Mouse (Mus musculus): ENCODE measurements around the gene Grin2b. TPM values are rescaled to one million over a fixed set of nuclear protein-coding genes. Genes with fewer than 3 reads are reported as not detected.
A peak's percentile ranks its signal among the peaks of the same experiment; 100 is the strongest.

The Grin2b gene
- total and polyA plus RNA-seq, 2 experiments = 0.01 to 0.09 TPM

DNA sequence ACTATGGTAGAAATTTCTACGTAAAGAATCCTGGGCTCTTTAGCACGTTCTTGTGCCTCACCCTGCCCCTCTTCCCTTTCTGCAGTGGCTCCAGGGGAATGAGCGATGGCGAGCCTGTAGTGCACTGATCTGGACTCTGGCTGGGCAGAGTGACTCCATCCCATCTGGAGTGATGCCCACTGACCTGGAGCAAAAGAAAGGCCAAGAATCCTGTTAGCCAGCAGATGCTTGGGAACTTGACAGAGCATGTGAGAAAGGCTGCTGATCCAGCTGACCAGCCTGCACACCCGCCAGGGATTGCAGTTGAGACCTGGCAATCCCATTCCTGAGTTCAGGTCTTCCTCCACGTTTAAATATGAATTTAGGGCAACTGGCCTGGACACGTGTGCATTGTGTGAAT is 178.6 kb downstream of the Grin2b start:
- TF ChIP-seq POLR2A (IDR thresholded peaks at IDR 0.05; ENCODE audit: extremely low read depth, insufficient read depth, low read length) (no peak), CTCF (IDR thresholded peaks at IDR 0.05; ENCODE audit: low read depth, low read length) (no peak)
- WGBS = 66% methylated on average over 7 of the region's 7 CpGs
- peak; percentile 60 for DNase-seq (ENCODE audit: extremely low read depth, low read depth, low spot score)
- Histone ChIP-seq H3K36me3 (ENCODE audit: control insufficient read depth, insufficient read depth, low read length) (no peaks in the 10 kb centered on the region), H3K4me3 (ENCODE audit: insufficient read depth, low read depth, low read length) (no peak overlapping the region), H3K4me1 (ENCODE audit: control insufficient read depth, insufficient read depth, low read length) (no peaks in the 10 kb centered on the region), H3K27ac (replicated peaks; ENCODE audit: insufficient read depth, low read depth, low read length) (no peak overlapping the region), H3K27me3 (ENCODE audit: control insufficient read depth, insufficient read depth, low read length) (no peaks in the 10 kb centered on the region), H3K79me2 (ENCODE audit: control insufficient read depth, insufficient read depth, low read length) (no peaks in the 10 kb centered on the region), H3K9ac (ENCODE audit: low read depth, low read length) (no peak overlapping the region)

DNA sequence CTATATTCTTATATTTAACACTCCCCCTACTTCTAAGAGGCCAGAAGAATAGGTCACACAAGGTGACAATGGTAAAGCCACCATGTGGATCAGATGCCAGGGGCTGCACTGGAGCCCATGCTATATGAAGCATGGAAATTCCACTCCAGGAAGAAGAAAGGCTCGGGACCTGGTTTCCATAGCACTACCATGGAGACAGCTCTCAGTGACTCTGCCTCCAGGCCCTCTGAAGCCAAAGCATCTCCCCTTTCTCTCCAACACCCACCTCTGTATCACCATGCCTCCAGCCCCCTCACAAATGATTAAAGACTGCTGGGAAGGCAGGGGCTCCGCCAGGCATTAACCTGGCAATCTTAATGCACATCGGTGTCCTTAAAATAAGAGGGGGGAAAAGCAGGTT is 179.4 kb downstream of the Grin2b start:
- Histone ChIP-seq H3K4me3 (ENCODE audit: insufficient read depth, low read depth, low read length) (no peak overlapping the region), H3K9ac (ENCODE audit: low read depth, low read length) (no peak overlapping the region), H3K36me3 (ENCODE audit: control insufficient read depth, insufficient read depth, low read length) (no peaks in the 10 kb centered on the region), H3K79me2 (ENCODE audit: control insufficient read depth, insufficient read depth, low read length) (no peaks in the 10 kb centered on the region), H3K27ac (replicated peaks; ENCODE audit: insufficient read depth, low read depth, low read length) (no peak overlapping the region), H3K4me1 (ENCODE audit: control insufficient read depth, insufficient read depth, low read length) (no peaks in the 10 kb centered on the region), H3K27me3 (ENCODE audit: control insufficient read depth, insufficient read depth, low read length) (no peaks in the 10 kb centered on the region)
- TF ChIP-seq POLR2A (IDR thresholded peaks at IDR 0.05; ENCODE audit: extremely low read depth, insufficient read depth, low read length) (no peak), CTCF (IDR thresholded peaks at IDR 0.05; ENCODE audit: low read depth, low read length) (no peak)
- no peak for DNase-seq (ENCODE audit: extremely low read depth, low read depth, low spot score)
- WGBS = 81% methylated on average over 3 of the region's 3 CpGs

DNA sequence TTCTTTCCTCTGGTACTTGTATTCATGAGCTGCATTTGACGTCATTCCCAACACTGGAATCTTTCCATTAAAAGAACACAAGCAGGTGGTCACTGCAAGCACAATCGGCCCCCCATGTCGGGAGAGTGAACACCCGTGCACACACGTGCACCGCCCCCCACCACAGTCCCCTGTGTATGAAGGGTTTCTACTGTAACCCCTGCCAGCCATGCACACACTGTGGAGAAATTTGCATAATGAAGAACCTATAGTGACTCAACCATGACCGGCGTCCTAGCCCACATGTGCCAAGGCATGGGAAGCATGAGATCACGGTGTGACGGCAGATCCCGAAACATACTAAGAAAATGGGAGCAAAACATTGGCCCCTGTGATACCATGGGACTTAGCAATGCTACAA is 179.9 kb downstream of the Grin2b start:
- H3K27ac ChIP-seq (replicated peaks; ENCODE audit: insufficient read depth, low read depth, low read length) = no peak overlapping the region
- no peak for DNase-seq (ENCODE audit: extremely low read depth, low read depth, low spot score)
- H3K4me1 ChIP-seq (ENCODE audit: control insufficient read depth, insufficient read depth, low read length) = no peaks in the 10 kb centered on the region
- TF ChIP-seq POLR2A (IDR thresholded peaks at IDR 0.05; ENCODE audit: extremely low read depth, insufficient read depth, low read length) = no peak
- no peak for TF ChIP-seq CTCF (IDR thresholded peaks at IDR 0.05; ENCODE audit: low read depth, low read length)
- no peak overlapping the region for H3K4me3 ChIP-seq (ENCODE audit: insufficient read depth, low read depth, low read length)
- no peak overlapping the region for H3K9ac ChIP-seq (ENCODE audit: low read depth, low read length)
- H3K79me2 ChIP-seq (ENCODE audit: control insufficient read depth, insufficient read depth, low read length) = no peaks in the 10 kb centered on the region
- WGBS = 92% methylated on average over 11 of the region's 11 CpGs
- no peaks in the 10 kb centered on the region for H3K36me3 ChIP-seq (ENCODE audit: control insufficient read depth, insufficient read depth, low read length)
- H3K27me3 ChIP-seq (ENCODE audit: control insufficient read depth, insufficient read depth, low read length) = no peaks in the 10 kb centered on the region

DNA sequence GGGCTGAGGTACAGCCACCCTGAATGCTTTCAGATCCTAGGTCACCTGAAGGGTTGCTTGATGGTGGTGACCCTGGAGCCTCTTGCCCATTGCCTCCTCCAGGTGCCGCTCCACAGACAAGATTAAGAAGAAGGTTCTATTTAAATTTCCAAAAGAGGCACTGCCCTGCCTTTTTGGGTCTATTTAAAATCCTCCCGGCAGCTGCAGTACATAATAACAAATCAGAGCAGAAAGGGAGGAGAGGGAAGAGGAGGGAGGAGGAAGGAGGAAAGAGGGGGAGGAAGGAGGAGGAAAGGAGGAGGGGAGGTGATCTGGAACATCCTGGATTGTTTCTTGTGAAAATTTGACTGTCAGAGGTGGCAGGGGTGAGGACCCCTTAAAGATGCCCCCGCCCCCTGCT is 197.2 kb downstream of the Grin2b start:
- TF ChIP-seq CTCF (IDR thresholded peaks at IDR 0.05; ENCODE audit: low read depth, low read length) (no peak), POLR2A (IDR thresholded peaks at IDR 0.05; ENCODE audit: extremely low read depth, insufficient read depth, low read length) (no peak)
- Histone ChIP-seq H3K27me3 (ENCODE audit: control insufficient read depth, insufficient read depth, low read length) (no peaks in the 10 kb centered on the region), H3K27ac (replicated peaks; ENCODE audit: insufficient read depth, low read depth, low read length) (no peak overlapping the region), H3K4me3 (ENCODE audit: insufficient read depth, low read depth, low read length) (no peak overlapping the region), H3K36me3 (ENCODE audit: control insufficient read depth, insufficient read depth, low read length) (no peaks in the 10 kb centered on the region), H3K79me2 (ENCODE audit: control insufficient read depth, insufficient read depth, low read length) (no peaks in the 10 kb centered on the region), H3K9ac (ENCODE audit: low read depth, low read length) (no peak overlapping the region), H3K4me1 (ENCODE audit: control insufficient read depth, insufficient read depth, low read length) (no peaks in the 10 kb centered on the region)
- no peak for DNase-seq (ENCODE audit: extremely low read depth, low read depth, low spot score)
- 76% methylated on average over 3 of the region's 3 CpGs for WGBS

GRCm38 (mm10) chr6:135972481-135972880 is 200.8 kb downstream of the Grin2b start:
- Histone ChIP-seq H3K4me3 (ENCODE audit: insufficient read depth, low read depth, low read length) (no peak overlapping the region), H3K27me3 (ENCODE audit: control insufficient read depth, insufficient read depth, low read length) (0 out of 2 replicates have a peak, but pooled peaks cover 3% of the 10 kb centered on the region), H3K9ac (ENCODE audit: low read depth, low read length) (no peak overlapping the region), H3K27ac (replicated peaks; ENCODE audit: insufficient read depth, low read depth, low read length) (no peak overlapping the region), H3K4me1 (ENCODE audit: control insufficient read depth, insufficient read depth, low read length) (no peaks in the 10 kb centered on the region), H3K36me3 (ENCODE audit: control insufficient read depth, insufficient read depth, low read length) (no peaks in the 10 kb centered on the region), H3K79me2 (ENCODE audit: control insufficient read depth, insufficient read depth, low read length) (no peaks in the 10 kb centered on the region)
- WGBS = 60% methylated on average over 9 of the region's 9 CpGs
- TF ChIP-seq POLR2A (IDR thresholded peaks at IDR 0.05; ENCODE audit: extremely low read depth, insufficient read depth, low read length) (no peak), CTCF (IDR thresholded peaks at IDR 0.05; ENCODE audit: low read depth, low read length) (no peak)
- no peak for DNase-seq (ENCODE audit: extremely low read depth, low read depth, low spot score)

DNA sequence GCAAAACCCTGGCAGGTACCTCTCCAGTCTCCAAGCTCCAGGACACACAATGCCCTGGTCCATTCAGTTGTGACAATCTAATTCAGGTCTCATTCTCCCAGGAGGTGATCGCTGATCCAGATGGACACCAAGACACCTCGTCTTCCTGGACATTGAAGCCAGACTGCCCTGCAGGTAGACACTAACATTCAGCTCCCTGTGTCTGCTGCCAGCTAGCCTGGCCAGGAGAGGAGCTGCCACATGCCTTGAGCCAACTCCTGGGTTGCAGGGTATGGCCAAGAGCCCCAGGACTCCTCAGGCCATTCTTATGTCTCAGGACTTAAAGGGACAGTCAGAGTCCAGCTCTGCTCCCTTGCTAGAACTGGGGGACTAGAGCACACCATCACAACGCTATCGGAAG is 201.8 kb downstream of the Grin2b start:
- no peak overlapping the region for H3K27ac ChIP-seq (replicated peaks; ENCODE audit: insufficient read depth, low read depth, low read length)
- H3K27me3 ChIP-seq (ENCODE audit: control insufficient read depth, insufficient read depth, low read length) = 0 out of 2 replicates have a peak, but pooled peaks cover 3% of the 10 kb centered on the region
- H3K4me3 ChIP-seq (ENCODE audit: insufficient read depth, low read depth, low read length) = no peak overlapping the region
- H3K4me1 ChIP-seq (ENCODE audit: control insufficient read depth, insufficient read depth, low read length) = no peaks in the 10 kb centered on the region
- TF ChIP-seq POLR2A (IDR thresholded peaks at IDR 0.05; ENCODE audit: extremely low read depth, insufficient read depth, low read length) (no peak), CTCF (IDR thresholded peaks at IDR 0.05; ENCODE audit: low read depth, low read length) (no peak)
- H3K36me3 ChIP-seq (ENCODE audit: control insufficient read depth, insufficient read depth, low read length) = no peaks in the 10 kb centered on the region
- 91% methylated on average over 4 of the region's 4 CpGs for WGBS
- no peak overlapping the region for H3K9ac ChIP-seq (ENCODE audit: low read depth, low read length)
- no peak for DNase-seq (ENCODE audit: extremely low read depth, low read depth, low spot score)
- H3K79me2 ChIP-seq (ENCODE audit: control insufficient read depth, insufficient read depth, low read length) = no peaks in the 10 kb centered on the region
